ENCODE assay signal across 8 mouse cellular contexts in the genomic region with DNA sequence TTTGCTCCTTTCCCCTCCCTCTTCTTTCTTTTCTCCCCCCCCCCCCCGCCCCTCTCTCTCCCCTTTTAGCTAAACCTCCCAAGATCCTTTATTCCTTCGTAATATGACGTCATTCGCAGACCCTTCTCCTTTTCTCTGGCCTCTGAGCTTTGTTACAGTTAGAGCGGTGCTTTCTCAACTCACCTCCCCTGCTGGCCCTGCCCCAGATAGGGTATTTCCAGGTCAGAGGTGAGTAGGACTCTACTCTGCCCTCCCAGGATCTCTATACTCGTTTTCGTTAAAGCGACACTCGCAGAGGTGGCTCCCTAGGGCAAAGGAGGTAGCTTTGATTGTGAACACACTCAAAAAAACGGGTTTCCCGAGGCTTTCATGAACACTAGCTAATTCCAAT. TPM values are rescaled to one million over a fixed set of nuclear protein-coding genes. Genes with fewer than 3 reads are reported as not detected.
A peak's percentile ranks its signal among the peaks of the same experiment; 100 is the strongest.
DNase-seq lines count a peak whose midpoint lies in the region; ATAC-seq and TF ChIP-seq lines count a peak whose summit lies in the region.

No protein-coding gene starts in this region.

- no peak for TF ChIP-seq CTCF in E14TG2a.4 (conservative IDR thresholded peaks at IDR 0.05; ENCODE audit: low read length)
- TF ChIP-seq CTCF in layer of hippocampus, adult 2 months (conservative IDR thresholded peaks at IDR 0.05): no peak

- H3K9ac ChIP-seq in hindbrain, embryonic 11.5 days (ENCODE audit: low read depth, low read length): no peak overlapping the region

- peak; percentile 5 to 6 for DNase-seq in cerebellum, postnatal 14 days
- no peak for DNase-seq in cerebellum, postnatal 36 days
- no peak for DNase-seq in hindbrain, embryonic 11.5 days (ENCODE audit: low spot score)
- DNase-seq in spleen, adult 18-20 months: no peak
- no peak for DNase-seq in layer of hippocampus, postnatal 25 days (ENCODE audit: extremely low spot score in 1 of 2, low spot score in 1 of 2)
- no peak for DNase-seq in layer of hippocampus, adult 2 months (ENCODE audit: low spot score in 2 of 2)

- no peaks in the 10 kb centered on the region for H3K36me3 ChIP-seq in E14TG2a.4 (ENCODE audit: insufficient read depth, low read length)
- H3K36me3 ChIP-seq in hindbrain, embryonic 11.5 days (ENCODE audit: control insufficient read depth, insufficient read depth, low read length): no peaks in the 10 kb centered on the region

- H3K27me3 ChIP-seq in E14TG2a.4 (ENCODE audit: insufficient read depth, low read length): peaks cover 22% of the 10 kb centered on the region
- H3K27me3 ChIP-seq in hindbrain, embryonic 11.5 days (ENCODE audit: control insufficient read depth, insufficient read depth, low read length): no peaks in the 10 kb centered on the region

- peak overlapping the region; percentile 26; the same call in 1 of the 2 replicates for H3K4me3 ChIP-seq in E14TG2a.4 (replicated peaks; ENCODE audit: low read length)
- H3K4me3 ChIP-seq in hindbrain, embryonic 11.5 days (ENCODE audit: low read depth, low read length): peak overlapping the region; percentile 2; the same call in 1 of the 2 replicates
- no peak overlapping the region for H3K4me3 ChIP-seq in layer of hippocampus, adult 2 months

- H3K9me3 ChIP-seq in E14TG2a.4 (ENCODE audit: low read length): no peaks in the 10 kb centered on the region
- H3K9me3 ChIP-seq in hindbrain, embryonic 11.5 days (ENCODE audit: control insufficient read depth, low read length): no peaks in the 10 kb centered on the region

- H3K27ac ChIP-seq in hindbrain, embryonic 11.5 days (ENCODE audit: low read depth, low read length): no peak overlapping the region
- no peak overlapping the region for H3K27ac ChIP-seq in layer of hippocampus, adult 2 months

- WGBS in hindbrain, embryonic 11.5 days: 16% methylated on average over 10 of the region's 11 CpGs

- H3K4me2 ChIP-seq in hindbrain, embryonic 11.5 days (replicated peaks; ENCODE audit: low read depth, low read length): peak overlapping the region; percentile 21

- no peak for ATAC-seq in hindbrain, embryonic 11.5 days (ENCODE audit: low FRiP score)
- 0 out of 2 replicates have a peak, but pooled peaks have one; percentile 19 for ATAC-seq in megakaryocyte, adult 5-6 weeks (ENCODE audit: poor library complexity, severe bottlenecking)

- H3K4me1 ChIP-seq in E14TG2a.4 (replicated peaks; ENCODE audit: low read depth, low read length): peaks cover 14% of the 10 kb centered on the region
- H3K4me1 ChIP-seq in hindbrain, embryonic 11.5 days (replicated peaks; ENCODE audit: control insufficient read depth, insufficient read depth, low read length): no peaks in the 10 kb centered on the region

RNA-seq across cellular contexts. Expression of a gene that starts 45.0 kb away (rescaled TPM):
- 53.7 and 56.6 TPM in 2 replicates for polyA plus RNA-seq in hindbrain, embryonic 11.5 days (2014; fragmentation: Nextera tagmentation; extraction: Ambion mirVana)
- total RNA-seq in megakaryocyte, adult 5-6 weeks (2015): 41.4 and 49.0 TPM in 2 replicates
- total RNA-seq in megakaryocyte, adult 5-6 weeks (2017): 48.6 and 49.8 TPM in 2 replicates
- 10 to 100 TPM; 16.4 to 17.7 TPM for total RNA-seq in layer of hippocampus, postnatal 25 days (2021)
- 10 to 100 TPM; 15.0 to 16.1 TPM for total RNA-seq in layer of hippocampus, adult 2 months (2021)

Comparison
In these comparisons a context has a peak if more than half of its experiments do, and no peak if none do; other contexts are left out.
1. DNase-seq: peak in cerebellum, postnatal 14 days (2 of 2); none in cerebellum, postnatal 36 days (0 of 2), hindbrain, embryonic 11.5 days (single experiment), spleen, adult 18-20 months (0 of 2), layer of hippocampus, postnatal 25 days (0 of 2) and layer of hippocampus, adult 2 months (0 of 2).